In the genomic region with DNA sequence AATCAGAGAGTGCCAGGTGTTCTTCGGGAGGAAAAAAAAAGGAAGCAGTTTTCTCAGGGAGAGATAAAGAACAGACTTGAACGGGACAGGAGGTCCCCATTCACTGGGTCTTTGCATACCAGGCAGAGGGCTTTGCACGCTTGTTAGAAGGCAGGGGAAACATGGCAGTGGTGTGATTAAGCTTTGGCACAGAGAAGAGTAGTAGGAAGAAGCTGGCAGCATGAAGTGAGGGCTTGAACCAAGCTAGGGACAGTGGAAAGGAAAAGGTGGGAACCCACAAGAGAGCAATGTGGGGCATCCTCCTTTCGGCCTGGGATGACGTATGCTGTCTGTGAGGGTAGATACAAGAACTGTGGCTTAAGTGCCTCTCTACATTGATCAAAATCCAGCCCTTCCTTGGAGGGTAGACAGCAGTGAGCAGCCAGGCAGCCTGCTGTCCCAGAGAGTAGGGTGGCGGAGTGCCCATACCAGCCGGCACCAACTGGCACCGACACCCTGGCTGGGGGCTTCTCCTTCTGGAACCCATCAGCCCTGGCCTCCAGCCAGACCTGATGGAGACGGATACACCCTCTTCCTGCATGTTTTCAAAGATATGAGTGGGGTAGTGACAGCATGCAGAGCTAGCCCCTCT, we compare ENCODE assay signal across 13 mouse cellular contexts. TPM values are rescaled to one million over a fixed set of nuclear protein-coding genes. Genes with fewer than 3 reads are reported as not detected.
DNase-seq lines count a peak whose midpoint lies in the region; ATAC-seq and TF ChIP-seq lines count a peak whose summit lies in the region.
"Had no signal": no experiment of that assay in that cellular context is flagged by ENCODE, and none has a peak within 500 bp of the region (broad histone marks: within the 10 kb centered on the region; RNA-seq: fewer than 3 reads in every experiment).

No protein-coding gene starts in this region.

- ATAC-seq in hindbrain, embryonic 14.5 days (ENCODE audit: low FRiP score), result peak; percentile 61; the same call in 1 of the 2 replicates

- no peak overlapping the region for H3K4me3 ChIP-seq in hindbrain, embryonic 14.5 days (replicated peaks; ENCODE audit: low read length)
- no peak overlapping the region for H3K4me3 ChIP-seq in hindbrain, embryonic 10.5 days
- no peak overlapping the region for H3K4me3 ChIP-seq in kidney, adult 2 months (ENCODE audit: insufficient read depth, low read depth, low read length)
- H3K4me3 ChIP-seq: embryonic facial prominence, embryonic 12.5 days had no signal

- DNase-seq in cerebellum, adult 18-20 months, result peak; percentile 10 to 21
- no peak for DNase-seq in cerebellum, adult 11 months
- no peak for DNase-seq in hindbrain, embryonic 14.5 days (ENCODE audit: low spot score)
- DNase-seq in hindbrain, embryonic 10.5 days (ENCODE audit: low spot score), result no peak
- DNase-seq in MEL-GATA-1-ER (ENCODE audit: extremely low read depth, low read depth), result peak; percentile 54
- peak; percentile 78 for DNase-seq in layer of hippocampus, adult 11-12 months (ENCODE audit: low spot score)
- no peak for DNase-seq in kidney, adult 2 months
- no peak for DNase-seq in gastrocnemius, postnatal 4 days (ENCODE audit: low spot score in 2 of 2)
- DNase-seq: adrenal gland, postnatal 36 days; gastrocnemius, postnatal 25 days; lung, adult 2 months had no signal

- H3K4me1 ChIP-seq in hindbrain, embryonic 14.5 days (replicated peaks; ENCODE audit: control insufficient read depth, insufficient read depth, low read length), result peaks cover 9% of the 10 kb centered on the region
- H3K4me1 ChIP-seq in hindbrain, embryonic 10.5 days (replicated peaks), result peaks cover 8% of the 10 kb centered on the region
- no peaks in the 10 kb centered on the region for H3K4me1 ChIP-seq in kidney, adult 2 months (ENCODE audit: control insufficient read depth, insufficient read depth, low read length)
- H3K4me1 ChIP-seq: embryonic facial prominence, embryonic 12.5 days had no signal

- no peak overlapping the region for H3K9ac ChIP-seq in hindbrain, embryonic 14.5 days
- H3K9ac ChIP-seq: embryonic facial prominence, embryonic 12.5 days had no signal

- H3K9me3 ChIP-seq in hindbrain, embryonic 14.5 days (ENCODE audit: control insufficient read depth, low read length), result no peaks in the 10 kb centered on the region
- no peaks in the 10 kb centered on the region for H3K9me3 ChIP-seq in hindbrain, embryonic 10.5 days
- H3K9me3 ChIP-seq: embryonic facial prominence, embryonic 12.5 days had no signal

- H3K27ac ChIP-seq in hindbrain, embryonic 14.5 days, result 0 out of 2 replicates have a peak overlapping the region, but pooled peaks have one; percentile 32
- H3K27ac ChIP-seq in hindbrain, embryonic 10.5 days, result no peak overlapping the region
- H3K27ac ChIP-seq in kidney, adult 2 months (ENCODE audit: insufficient read depth, low read depth, low read length), result no peak overlapping the region
- H3K27ac ChIP-seq: embryonic facial prominence, embryonic 12.5 days; stomach, postnatal 0 days had no signal

- no peak for TF ChIP-seq CTCF in kidney, adult 2 months (conservative IDR thresholded peaks at IDR 0.05; ENCODE audit: insufficient read depth, insufficient read length, low read depth, low read length)

- H3K27me3 ChIP-seq in hindbrain, embryonic 14.5 days (ENCODE audit: control insufficient read depth, insufficient read depth, low read length), result no peaks in the 10 kb centered on the region
- no peaks in the 10 kb centered on the region for H3K27me3 ChIP-seq in hindbrain, embryonic 10.5 days (ENCODE audit: insufficient read depth, poor library complexity, severe bottlenecking)
- H3K27me3 ChIP-seq in kidney, adult 2 months (replicated peaks; ENCODE audit: control insufficient read depth, insufficient read depth, low read length), result no peaks in the 10 kb centered on the region
- H3K27me3 ChIP-seq: embryonic facial prominence, embryonic 12.5 days had no signal

- TF ChIP-seq POLR2A in kidney, adult 2 months (IDR thresholded peaks at IDR 0.05; ENCODE audit: low read depth, low read length), result no peak

- H3K4me2 ChIP-seq in hindbrain, embryonic 14.5 days (replicated peaks), result no peak overlapping the region
- H3K4me2 ChIP-seq: embryonic facial prominence, embryonic 12.5 days had no signal

- H3K36me3 ChIP-seq in hindbrain, embryonic 14.5 days (replicated peaks; ENCODE audit: control insufficient read depth, insufficient read depth), result no peaks in the 10 kb centered on the region
- no peaks in the 10 kb centered on the region for H3K36me3 ChIP-seq in hindbrain, embryonic 10.5 days
- H3K36me3 ChIP-seq in kidney, adult 2 months (ENCODE audit: control insufficient read depth, insufficient read depth, low read length), result no peaks in the 10 kb centered on the region
- H3K36me3 ChIP-seq: embryonic facial prominence, embryonic 12.5 days had no signal

- 72% methylated on average over 9 of the region's 9 CpGs for WGBS in hindbrain, embryonic 14.5 days
- WGBS in hindbrain, embryonic 10.5 days, result 80% methylated on average over 9 of the region's 9 CpGs
- WGBS in kidney, adult 2 months, result 74% methylated on average over 9 of the region's 9 CpGs

RNA-seq across cellular contexts. Expression of gene Kcnn3, which starts 19.9 kb away (rescaled TPM):
- 7.3 and 7.7 TPM in 2 replicates for polyA plus RNA-seq in hindbrain, embryonic 14.5 days (2014; fragmentation: Nextera tagmentation; extraction: Ambion mirVana)
- polyA plus RNA-seq in hindbrain, embryonic 10.5 days (2016; fragmentation: Nextera tagmentation; extraction: Ambion mirVana), result 1.2 TPM in 2 replicates
- polyA plus RNA-seq in kidney, adult 2 months (2012; rRNA removed), result 1.3 TPM in 2 replicates
- total RNA-seq in gastrocnemius, postnatal 4 days (2021), result 10 to 100 TPM; 13.6 to 16.5 TPM

Comparison
In these comparisons a context has a peak if more than half of its experiments do, and no peak if none do; other contexts are left out.
1. DNase-seq: peak in cerebellum, adult 18-20 months (2 of 2), MEL-GATA-1-ER (single experiment) and layer of hippocampus, adult 11-12 months (single experiment); none in cerebellum, adult 11 months (single experiment), hindbrain, embryonic 14.5 days (single experiment), hindbrain, embryonic 10.5 days (single experiment), kidney, adult 2 months (single experiment) and gastrocnemius, postnatal 4 days (0 of 2).